Mouse (Mus musculus): ENCODE measurements around the gene Rgs6.

The Rgs6 gene

DNA sequence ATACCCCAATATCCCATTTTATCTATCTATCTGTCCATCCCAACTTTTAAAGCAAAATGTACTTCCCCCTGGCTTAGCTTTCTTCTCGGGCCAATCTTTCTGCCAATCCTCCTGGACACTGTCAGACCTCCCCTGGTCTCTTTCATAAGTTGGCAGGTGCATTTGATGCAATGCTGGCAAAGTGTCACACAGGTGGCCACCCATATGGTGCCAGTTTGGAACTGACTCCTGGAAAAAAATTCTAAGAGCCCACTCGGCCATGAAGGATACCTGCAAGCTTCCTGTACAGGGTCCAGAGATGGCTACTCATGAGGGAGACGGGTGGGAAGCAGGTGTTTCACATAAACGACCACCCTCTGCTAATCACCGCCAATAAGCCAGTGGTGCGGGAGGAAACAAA, 592.5 kb downstream of the Rgs6 start:
- DNase-seq (ENCODE audit: low spot score in 2 of 2) = no peak

DNA sequence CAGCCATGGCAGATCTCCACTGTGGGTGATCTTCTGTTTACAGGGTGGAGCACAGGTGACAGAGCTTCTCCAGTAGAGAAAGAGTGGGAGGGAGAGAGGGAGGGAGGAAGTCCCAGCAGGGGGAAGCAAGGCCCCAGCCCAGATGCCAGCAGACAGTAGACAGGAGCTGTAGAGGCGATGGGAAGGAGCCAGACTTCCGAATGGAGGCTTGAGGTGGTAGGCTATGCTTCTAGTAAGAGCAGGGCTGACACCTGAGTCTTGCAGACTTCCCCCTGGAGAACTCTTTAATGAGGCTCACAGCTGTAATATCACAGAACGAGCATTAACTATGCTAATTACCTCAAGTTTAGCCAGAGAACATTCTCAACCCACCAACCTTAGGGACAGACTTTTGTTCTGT, 613.6 kb downstream of the Rgs6 start:
- no peak for DNase-seq (ENCODE audit: low spot score in 2 of 2)

GRCm38 (mm10) chr12:83204361-83204760, 616.3 kb downstream of the Rgs6 start:
- DNase-seq (ENCODE audit: low spot score in 2 of 2) = no peak

DNA sequence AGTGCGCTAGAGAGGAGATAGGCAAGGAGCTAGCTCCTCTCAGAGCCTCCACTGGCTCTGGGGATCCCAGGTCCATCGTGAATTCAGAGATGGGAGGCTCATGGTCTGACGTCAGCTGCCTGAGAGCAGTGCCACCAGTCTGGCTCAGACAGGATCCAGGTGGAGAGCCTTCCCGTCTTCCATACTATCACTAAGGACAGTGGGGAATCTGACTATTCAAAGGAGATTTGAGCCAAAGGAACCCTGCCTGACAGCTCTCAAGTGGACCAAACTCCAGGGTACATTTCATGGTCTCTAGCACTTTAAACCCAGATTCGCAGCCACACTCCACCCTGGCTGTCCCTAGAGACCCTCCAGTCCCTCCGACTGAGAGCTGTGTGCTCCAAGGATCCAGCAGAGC, 618.8 kb downstream of the Rgs6 start:
- DNase-seq (ENCODE audit: low spot score in 2 of 2) = no peak

DNA sequence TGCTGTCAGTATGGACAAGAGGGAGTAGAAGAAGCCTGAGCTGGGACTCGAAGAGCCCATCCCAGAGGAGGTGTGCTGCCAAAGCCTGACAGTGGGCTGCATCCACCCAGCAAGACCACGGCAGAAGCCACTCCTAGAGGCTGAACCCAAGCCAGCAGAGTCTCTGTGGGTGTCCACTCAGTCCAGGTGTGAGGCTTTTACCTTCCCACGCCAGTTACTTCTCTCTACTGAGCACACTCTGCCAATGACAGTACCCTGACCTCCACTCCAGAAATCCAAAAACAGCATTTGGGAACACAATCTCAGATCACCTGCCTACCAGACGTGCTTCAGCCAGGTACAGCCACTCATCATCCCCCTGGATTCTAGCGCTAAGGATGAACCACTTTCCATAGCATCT, 619.4 kb downstream of the Rgs6 start:
- no peak for DNase-seq (ENCODE audit: low spot score in 2 of 2)

DNA sequence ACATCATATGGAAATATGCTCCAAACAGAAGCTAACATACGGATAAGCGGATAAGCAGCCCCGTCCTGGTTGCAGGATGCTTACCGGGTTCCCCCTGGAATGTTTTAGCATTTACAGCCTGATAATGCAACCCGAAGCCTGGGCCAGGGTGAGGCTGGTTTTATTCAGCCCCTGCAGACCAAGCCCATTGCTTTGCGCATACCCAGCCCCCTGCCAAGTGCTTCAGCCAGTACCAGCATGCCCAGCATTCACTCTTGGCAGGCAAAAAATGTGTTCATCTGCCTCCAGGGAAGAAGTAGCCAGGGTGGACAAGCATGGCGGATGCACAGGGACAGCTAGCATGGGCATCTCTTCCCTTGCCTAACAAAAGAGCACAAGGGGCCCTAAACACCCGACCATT, 619.9 kb downstream of the Rgs6 start:
- DNase-seq (ENCODE audit: low spot score in 2 of 2) = no peak

GRCm38 (mm10) chr12:83208841-83209240, 620.7 kb downstream of the Rgs6 start:
- no peak for DNase-seq (ENCODE audit: low spot score in 2 of 2)

- DNase-seq (ENCODE audit: low spot score in 2 of 2) = no peak
These were observed 621.4 kb downstream of the Rgs6 start for GRCm38 (mm10) chr12:83209461-83209860.

DNA sequence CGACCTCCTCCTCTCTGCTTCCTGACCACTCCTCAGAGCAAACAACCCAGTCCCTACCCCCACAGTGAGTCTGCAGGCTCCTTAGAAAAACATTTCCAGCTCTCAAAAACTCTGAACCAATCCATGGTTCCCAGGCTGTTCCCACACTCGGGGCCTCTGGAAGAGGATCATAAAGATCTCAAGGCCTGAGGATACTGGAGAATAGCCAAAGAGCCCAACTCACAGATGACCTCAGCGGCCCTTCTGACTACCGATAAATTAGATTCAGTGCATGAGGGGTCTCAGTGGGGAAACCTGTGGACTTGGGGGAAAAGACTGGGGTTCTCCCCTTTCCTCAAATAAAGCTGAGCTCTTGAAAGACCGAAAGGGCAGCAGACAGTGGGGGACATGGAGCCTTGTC, 622.2 kb downstream of the Rgs6 start:
- no peak for DNase-seq (ENCODE audit: low spot score in 2 of 2)

DNA sequence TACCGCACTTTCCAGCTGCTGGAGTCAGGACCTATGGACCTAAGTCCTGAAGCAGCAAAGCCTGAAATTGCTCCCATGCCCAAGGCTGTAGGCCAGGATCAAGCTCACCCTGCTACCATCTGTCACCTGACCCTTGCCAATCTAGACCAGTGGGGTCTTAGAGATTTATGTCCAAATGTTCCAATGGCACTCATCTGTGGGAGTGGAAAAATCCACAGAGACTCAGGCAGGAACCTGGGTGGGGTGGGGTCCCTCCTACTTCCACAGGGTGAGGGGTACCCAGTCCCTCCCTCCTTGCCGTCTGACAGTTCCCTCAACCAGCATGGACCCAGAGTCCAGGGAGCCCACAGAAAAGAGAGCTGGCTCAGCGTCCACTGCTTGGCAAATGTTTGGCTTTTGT, 622.6 kb downstream of the Rgs6 start:
- DNase-seq (ENCODE audit: low spot score in 2 of 2) = no peak

GRCm38 (mm10) chr12:83211146-83211822, 623.2 kb downstream of the Rgs6 start:
- DNase-seq (ENCODE audit: low spot score in 2 of 2) = no peak
